Mouse (Mus musculus): ENCODE measurements at regions not wholly inside any gene's neighbourhood (a gene's known extent, or its start where the extent isn't known, plus 50 kb on each side); places are given as distances from the start of the nearest gene placed in this dataset.

GRCm38 (mm10) chr6:51172331-51172791 lies 260.1 kb upstream of the Nfe2l3 start:
- no peak for ATAC-seq (replicated peaks; ENCODE audit: insufficient number of reproducible peaks, insufficient read depth, low FRiP score, low read depth)
- no peaks in the 10 kb centered on the region for H3K9me3 ChIP-seq (replicated peaks)
- H3K27ac ChIP-seq: peak overlapping the region; percentile 80
- H3K9ac ChIP-seq: peak overlapping the region; percentile 44
- H3K27me3 ChIP-seq: peaks cover 35% of the 10 kb centered on the region
- peak overlapping the region; percentile 83 for H3K4me2 ChIP-seq
- peak overlapping the region; percentile 48 for H3K4me3 ChIP-seq
- WGBS: 7% methylated on average over 12 of the region's 12 CpGs
- peaks cover 32% of the 10 kb centered on the region for H3K4me1 ChIP-seq (replicated peaks)
- H3K36me3 ChIP-seq: no peaks in the 10 kb centered on the region

DNA sequence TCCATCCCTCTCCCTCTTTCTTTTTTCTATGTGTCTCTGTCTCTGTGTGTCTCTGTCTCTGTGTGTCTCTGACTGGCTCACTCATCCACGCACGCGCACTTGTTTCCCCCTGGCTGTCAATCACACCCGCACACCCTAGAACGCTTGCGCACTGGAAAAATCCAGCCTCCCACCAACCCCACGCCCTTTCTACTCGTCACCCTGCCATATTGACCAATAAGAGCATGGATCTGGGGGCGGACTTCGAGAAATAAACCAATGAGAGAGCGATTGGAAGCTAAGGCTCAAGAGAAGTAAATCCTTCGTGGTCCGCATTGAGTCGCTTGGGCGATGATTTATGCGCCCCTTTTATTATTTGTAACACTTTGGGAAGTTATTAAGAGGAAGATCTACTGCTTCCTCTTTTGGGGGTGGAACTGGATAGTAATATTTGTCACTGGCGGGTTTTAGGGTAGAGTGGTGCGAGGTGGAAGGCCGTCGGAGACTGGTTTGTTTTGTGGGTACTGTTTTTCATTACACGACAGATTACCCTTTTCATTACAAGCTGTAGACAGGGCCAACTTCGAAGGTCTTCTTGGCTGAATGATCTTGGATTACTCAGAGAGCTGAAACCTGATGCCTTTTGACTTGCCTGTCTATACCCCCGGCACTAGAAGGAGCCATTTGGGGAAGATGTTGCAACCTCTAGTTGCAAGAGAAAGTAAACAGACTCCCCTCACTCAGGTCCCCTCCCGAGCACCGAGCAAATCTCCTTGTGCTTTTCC lies 259.4 kb upstream of the Nfe2l3 start:
- H3K27ac ChIP-seq: peak overlapping the region; percentile 85
- H3K27me3 ChIP-seq: peaks cover 36% of the 10 kb centered on the region
- H3K4me3 ChIP-seq: peak overlapping the region; percentile 48
- WGBS: under 1% methylated on average over 25 of the region's 25 CpGs
- no peaks in the 10 kb centered on the region for H3K9me3 ChIP-seq (replicated peaks)
- no peaks in the 10 kb centered on the region for H3K36me3 ChIP-seq
- ATAC-seq (replicated peaks; ENCODE audit: insufficient number of reproducible peaks, insufficient read depth, low FRiP score, low read depth): peak; percentile 86
- peaks cover 32% of the 10 kb centered on the region for H3K4me1 ChIP-seq (replicated peaks)
- H3K9ac ChIP-seq: peak overlapping the region; percentile 44
- peak overlapping the region; percentile 83 for H3K4me2 ChIP-seq

DNA sequence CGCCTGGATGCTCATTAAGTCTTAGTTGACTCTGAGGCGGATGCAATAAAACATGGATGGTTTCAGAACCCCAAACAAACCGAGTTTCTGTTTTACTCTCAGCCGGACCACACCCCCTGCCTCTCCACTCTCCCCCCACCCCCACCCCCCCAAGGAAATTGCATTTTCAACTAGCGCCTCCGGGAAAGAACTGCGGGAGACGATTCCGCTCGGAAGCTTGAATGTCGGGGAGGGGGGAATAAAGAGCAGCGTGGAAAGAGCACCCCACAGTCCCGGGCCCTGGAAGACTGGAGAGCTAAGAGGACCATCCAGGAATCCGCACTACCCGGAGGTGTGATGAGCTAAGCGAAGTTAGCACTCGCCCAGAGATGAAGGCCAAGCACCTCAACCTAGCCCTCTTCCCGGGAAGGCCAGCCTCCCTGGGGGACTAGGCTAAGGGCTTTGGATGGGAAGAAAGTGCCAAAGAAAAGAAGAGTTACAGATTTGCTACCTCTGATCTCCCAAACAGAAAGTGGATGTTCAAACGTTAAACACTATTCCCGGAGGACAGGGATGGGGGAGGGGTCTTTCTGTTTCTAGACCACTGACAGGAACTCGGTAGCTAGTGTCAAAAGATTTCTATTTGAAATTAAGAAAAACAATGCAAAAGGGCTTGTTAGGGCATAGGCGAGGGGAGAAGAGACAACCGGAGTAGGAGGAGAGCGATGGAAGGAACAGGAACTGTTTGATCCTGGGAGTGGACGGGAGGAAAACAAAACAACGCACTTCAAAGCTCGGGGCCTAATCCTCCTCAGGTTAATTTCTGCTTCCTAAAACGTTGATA lies 258.6 kb upstream of the Nfe2l3 start:
- H3K9ac ChIP-seq: peak overlapping the region; percentile 44
- peaks cover 27% of the 10 kb centered on the region for H3K4me1 ChIP-seq (replicated peaks)
- H3K4me3 ChIP-seq: peak overlapping the region; percentile 48
- H3K27ac ChIP-seq: peak overlapping the region; percentile 85
- WGBS: 4% methylated on average over 28 of the region's 28 CpGs
- no peaks in the 10 kb centered on the region for H3K9me3 ChIP-seq (replicated peaks)
- peak overlapping the region; percentile 83 for H3K4me2 ChIP-seq
- H3K36me3 ChIP-seq: no peaks in the 10 kb centered on the region
- ATAC-seq (replicated peaks; ENCODE audit: insufficient number of reproducible peaks, insufficient read depth, low FRiP score, low read depth): no peak
- H3K27me3 ChIP-seq: peaks cover 36% of the 10 kb centered on the region

GRCm38 (mm10) chr6:51174443-51175021 lies 257.9 kb upstream of the Nfe2l3 start:
- Histone ChIP-seq H3K9ac (no peak overlapping the region), H3K4me3 (peak overlapping the region; percentile 48), H3K4me2 (peak overlapping the region; percentile 83), H3K27me3 (peaks cover 36% of the 10 kb centered on the region), H3K9me3 (replicated peaks) (no peaks in the 10 kb centered on the region), H3K36me3 (no peaks in the 10 kb centered on the region), H3K27ac (no peak overlapping the region), H3K4me1 (replicated peaks) (peaks cover 28% of the 10 kb centered on the region)
- ATAC-seq (replicated peaks; ENCODE audit: insufficient number of reproducible peaks, insufficient read depth, low FRiP score, low read depth): no peak
- WGBS: 19% methylated on average over 18 of the region's 18 CpGs

- Histone ChIP-seq H3K9ac (no peak overlapping the region), H3K9me3 (replicated peaks) (no peaks in the 10 kb centered on the region), H3K4me3 (no peak overlapping the region), H3K36me3 (no peaks in the 10 kb centered on the region), H3K4me2 (no peak overlapping the region), H3K27ac (no peak overlapping the region), H3K27me3 (peaks cover 40% of the 10 kb centered on the region), H3K4me1 (replicated peaks) (peaks cover 22% of the 10 kb centered on the region)
- no peak for ATAC-seq (replicated peaks; ENCODE audit: insufficient number of reproducible peaks, insufficient read depth, low FRiP score, low read depth)
- 38% methylated on average over 13 of the region's 13 CpGs for WGBS
These were observed 256.6 kb upstream of the Nfe2l3 start for GRCm38 (mm10) chr6:51175616-51176590.

DNA sequence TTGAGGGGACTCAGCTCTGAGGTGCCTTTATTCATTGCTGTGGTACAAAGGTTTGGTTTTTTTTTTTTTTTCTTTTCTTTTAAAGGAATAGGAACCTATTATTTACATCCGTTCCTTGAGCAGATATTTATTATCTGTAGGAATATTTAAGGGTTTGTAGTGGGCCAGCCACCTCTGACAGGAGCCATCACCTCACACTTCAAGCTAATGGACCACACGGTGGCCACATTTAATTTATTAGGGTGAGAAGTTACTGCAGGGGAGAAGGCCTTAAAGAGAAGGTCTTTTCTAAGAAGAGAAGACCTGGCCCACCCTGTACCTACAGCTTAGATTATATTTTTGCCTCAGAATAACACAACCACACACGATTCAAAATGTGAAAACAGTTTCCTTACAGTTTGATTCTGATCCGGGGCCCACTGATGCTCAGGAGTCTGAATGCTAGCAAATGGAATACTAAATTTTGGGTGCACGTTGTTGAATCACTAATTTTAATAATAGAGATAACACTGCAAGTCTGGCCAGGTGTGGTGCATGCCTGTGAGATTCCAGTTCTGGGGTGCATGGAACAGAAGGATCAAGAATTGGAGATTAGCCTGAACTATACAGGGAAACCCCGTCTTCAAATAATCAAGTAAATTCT lies 255.6 kb upstream of the Nfe2l3 start:
- Histone ChIP-seq H3K27me3 (peaks cover 50% of the 10 kb centered on the region), H3K9ac (no peak overlapping the region), H3K36me3 (no peaks in the 10 kb centered on the region), H3K4me3 (no peak overlapping the region), H3K4me1 (replicated peaks) (peaks cover 22% of the 10 kb centered on the region), H3K9me3 (replicated peaks) (no peaks in the 10 kb centered on the region), H3K27ac (no peak overlapping the region), H3K4me2 (no peak overlapping the region)
- 20% methylated on average over 6 of the region's 6 CpGs for WGBS
- ATAC-seq (replicated peaks; ENCODE audit: insufficient number of reproducible peaks, insufficient read depth, low FRiP score, low read depth): no peak

GRCm38 (mm10) chr6:51177701-51178060 lies 254.8 kb upstream of the Nfe2l3 start:
- Histone ChIP-seq H3K4me2 (peak overlapping the region; percentile 67), H3K27me3 (peaks cover 56% of the 10 kb centered on the region), H3K9me3 (replicated peaks) (no peaks in the 10 kb centered on the region), H3K36me3 (no peaks in the 10 kb centered on the region), H3K4me3 (peak overlapping the region; percentile 46), H3K4me1 (replicated peaks) (peaks cover 22% of the 10 kb centered on the region), H3K27ac (no peak overlapping the region), H3K9ac (no peak overlapping the region)
- 1% methylated on average over 14 of the region's 14 CpGs for WGBS
- ATAC-seq (replicated peaks; ENCODE audit: insufficient number of reproducible peaks, insufficient read depth, low FRiP score, low read depth): no peak

- H3K9me3 ChIP-seq (replicated peaks): no peaks in the 10 kb centered on the region
- under 1% methylated on average over 31 of the region's 34 CpGs for WGBS
- ATAC-seq (replicated peaks; ENCODE audit: insufficient number of reproducible peaks, insufficient read depth, low FRiP score, low read depth): peak; percentile 98
- no peak overlapping the region for H3K27ac ChIP-seq
- peaks cover 21% of the 10 kb centered on the region for H3K4me1 ChIP-seq (replicated peaks)
- peaks cover 61% of the 10 kb centered on the region for H3K27me3 ChIP-seq
- H3K4me3 ChIP-seq: peak overlapping the region; percentile 46
- H3K9ac ChIP-seq: no peak overlapping the region
- H3K4me2 ChIP-seq: peak overlapping the region; percentile 67
- H3K36me3 ChIP-seq: no peaks in the 10 kb centered on the region
These were observed 254.2 kb upstream of the Nfe2l3 start for GRCm38 (mm10) chr6:51178061-51178791.

DNA sequence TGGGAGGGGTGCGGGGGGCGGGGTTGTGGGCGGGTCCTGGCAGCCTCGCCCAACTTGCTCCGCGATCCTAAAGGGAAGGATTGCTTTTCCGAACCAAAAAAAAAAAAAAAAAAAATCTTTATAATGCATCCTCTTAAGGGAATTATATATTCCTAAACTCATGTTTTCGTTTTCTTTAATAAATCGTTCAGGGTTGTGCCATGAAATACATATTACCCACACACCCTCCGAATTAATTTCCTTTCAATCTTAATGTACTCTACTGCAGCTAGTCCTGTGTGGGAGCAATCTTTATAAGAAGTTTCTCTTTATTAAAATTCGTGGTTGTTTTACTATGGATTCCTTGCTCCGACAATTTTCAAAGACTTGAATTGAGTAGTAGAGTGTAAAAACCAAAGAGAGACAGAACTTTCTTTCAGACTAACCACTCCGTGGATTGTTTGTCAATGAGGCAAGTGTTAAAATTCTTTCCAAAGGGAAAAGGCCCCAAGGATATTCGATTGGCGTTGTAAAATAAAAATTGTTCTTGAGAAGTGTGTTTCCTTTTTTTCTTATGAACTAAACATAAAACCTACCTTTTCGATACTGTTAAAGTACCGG lies 253.6 kb upstream of the Nfe2l3 start:
- no peak for ATAC-seq (replicated peaks; ENCODE audit: insufficient number of reproducible peaks, insufficient read depth, low FRiP score, low read depth)
- Histone ChIP-seq H3K4me3 (peak overlapping the region; percentile 14; the same call in 1 of the 2 replicates), H3K4me1 (replicated peaks) (peaks cover 14% of the 10 kb centered on the region), H3K27ac (no peak overlapping the region), H3K27me3 (peaks cover 66% of the 10 kb centered on the region), H3K9ac (no peak overlapping the region), H3K9me3 (replicated peaks) (no peaks in the 10 kb centered on the region), H3K36me3 (no peaks in the 10 kb centered on the region), H3K4me2 (peak overlapping the region; percentile 67)
- 2% methylated on average over 17 of the region's 17 CpGs for WGBS

All from heart, embryonic 15.5 days (tissue).